Mouse (Mus musculus) embryo, embryonic 10.5 days (tissue): ENCODE results near the gene Gm11273.
A peak's percentile ranks its signal among the peaks of the same experiment; 100 is the strongest.
"Not testable (repeated sequence)": the region's sequence is repeated elsewhere in the genome, so short reads cannot be mapped to it uniquely, and the experiment has no call there.

Experiments used
- DNase-seq: peaks from one replicate; pipeline ENCODE4 v3.0.0-alpha.2; 2015; ENCODE audit warnings: low spot score

Gm11273 gene

DNA sequence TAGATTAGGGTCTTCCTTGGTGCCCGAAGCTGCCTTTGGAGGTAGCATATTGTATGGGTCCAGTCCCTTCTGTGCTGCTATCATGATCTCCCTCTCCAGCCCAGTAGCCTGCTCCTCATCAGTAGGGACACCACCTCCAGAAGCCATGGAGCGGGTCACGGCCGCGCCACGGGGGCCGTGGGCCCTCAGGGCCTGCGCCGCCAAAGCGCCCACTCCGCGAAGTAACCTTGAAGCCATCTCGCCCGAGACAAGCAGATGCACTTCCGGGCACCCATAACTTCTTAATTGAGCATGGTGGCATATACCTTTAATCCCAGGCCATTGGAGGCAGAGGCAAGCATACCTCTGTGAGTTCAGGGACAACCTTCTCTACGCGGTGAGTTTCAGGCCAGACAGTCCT lies at the start of gene Gm11273:
Gene Gm11273 (minus strand): TSS at position 237 of the 400 bp plus-strand sequence.
- not testable (repeated sequence) for DNase-seq

DNA sequence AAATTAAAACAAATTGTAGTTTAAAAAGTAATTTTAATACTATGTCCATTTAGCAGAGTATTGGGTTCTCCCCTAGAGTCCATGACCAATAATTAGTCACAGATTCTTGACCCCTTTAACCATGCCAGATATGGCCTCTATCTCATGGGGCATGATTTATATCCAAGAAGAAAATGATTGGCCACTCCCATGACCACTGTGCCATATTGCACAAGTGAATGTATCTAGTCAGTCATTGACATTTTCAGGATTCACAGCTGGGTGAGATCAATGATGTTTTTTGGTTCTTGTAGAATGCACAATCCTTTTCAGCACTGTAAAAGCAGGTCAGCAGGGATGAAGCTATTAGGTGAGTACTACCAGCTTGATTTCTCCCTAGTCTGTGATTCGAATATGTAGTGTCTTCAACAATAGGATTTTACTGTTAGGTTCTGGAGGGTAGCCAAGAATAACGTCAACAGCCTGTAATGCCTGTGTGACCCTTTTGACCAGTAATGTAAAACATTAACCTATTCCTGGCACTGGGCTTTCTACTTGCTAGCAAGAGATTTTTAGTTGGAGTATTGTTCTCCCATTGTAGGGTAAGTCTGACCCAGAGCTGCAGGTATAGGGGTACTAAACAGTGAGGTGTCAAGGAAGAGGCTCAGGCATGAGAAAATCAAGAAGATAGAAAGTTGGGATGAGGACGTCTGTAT lies 49.3 kb upstream of the Gm11273 start:
- no peak for DNase-seq

DNA sequence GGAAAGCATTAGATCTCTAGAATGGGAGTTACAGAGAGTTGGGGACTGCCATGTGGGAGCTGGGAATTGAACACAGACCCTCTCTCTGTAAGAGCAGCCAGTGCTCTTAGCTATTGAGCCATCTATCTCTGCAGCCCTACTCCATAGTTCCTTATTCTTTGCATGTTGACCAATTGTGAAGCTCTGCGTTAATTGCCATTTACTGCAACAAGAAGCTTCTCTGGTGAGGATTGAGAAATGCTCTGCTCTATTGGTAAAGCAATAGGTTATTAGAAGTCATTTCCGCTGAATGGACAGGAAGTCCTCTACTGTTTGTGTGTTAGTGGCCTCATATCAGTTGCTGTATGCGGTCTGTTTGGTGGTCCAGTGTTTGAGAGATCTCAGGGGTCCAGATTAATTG lies 48.3 kb upstream of the Gm11273 start:
- no peak for DNase-seq

DNA sequence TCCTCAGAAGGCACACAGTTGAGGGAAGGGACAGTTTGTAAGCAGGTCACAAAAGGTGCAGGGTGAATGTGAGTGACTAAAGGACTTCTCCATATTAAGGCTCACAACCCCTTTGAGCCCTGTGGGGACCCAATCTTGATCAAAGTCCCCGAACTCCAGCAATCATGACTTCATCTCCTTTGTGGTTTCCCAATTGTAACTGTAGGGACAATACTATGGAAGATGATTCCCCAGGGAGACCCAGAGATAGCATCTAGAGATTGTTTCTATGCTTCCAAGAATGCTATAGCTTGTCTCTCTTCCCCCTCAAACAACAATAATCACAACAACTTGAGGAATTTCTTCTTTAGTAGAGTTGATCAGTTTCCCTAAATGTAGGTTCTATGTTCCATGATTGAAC lies 41.5 kb upstream of the Gm11273 start, which contains the start of gene Olfr1366:
Gene Olfr1366 (minus strand): TSS at position 101 of the 400 bp plus-strand sequence.
- DNase-seq: no peak

DNA sequence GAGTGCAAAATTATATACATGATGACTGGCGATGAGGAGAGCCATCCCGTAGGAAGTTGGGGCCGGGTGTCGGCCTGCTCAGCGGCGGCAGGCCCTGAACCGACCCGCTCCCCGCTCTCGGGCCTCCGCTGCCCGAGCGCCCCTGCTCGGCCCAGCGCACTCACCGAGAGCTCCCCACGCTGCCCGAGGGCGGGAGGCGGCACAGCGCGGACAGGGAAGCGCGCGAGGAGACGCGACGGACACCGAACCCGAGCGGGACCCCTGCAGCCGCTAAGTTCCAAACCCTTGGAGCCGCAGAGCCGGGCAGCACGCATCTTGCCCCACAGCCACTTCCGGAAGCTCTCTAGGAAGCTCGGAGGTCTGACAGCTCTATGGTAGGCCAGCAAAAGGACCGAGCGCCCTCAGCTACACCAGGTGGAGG lies 29.6 kb upstream of the Gm11273 start, which contains the start of gene Zkscan8:
Gene Zkscan8 (minus strand): TSS at position 340 of the 421 bp plus-strand sequence.
- DNase-seq: peak; percentile 91

DNA sequence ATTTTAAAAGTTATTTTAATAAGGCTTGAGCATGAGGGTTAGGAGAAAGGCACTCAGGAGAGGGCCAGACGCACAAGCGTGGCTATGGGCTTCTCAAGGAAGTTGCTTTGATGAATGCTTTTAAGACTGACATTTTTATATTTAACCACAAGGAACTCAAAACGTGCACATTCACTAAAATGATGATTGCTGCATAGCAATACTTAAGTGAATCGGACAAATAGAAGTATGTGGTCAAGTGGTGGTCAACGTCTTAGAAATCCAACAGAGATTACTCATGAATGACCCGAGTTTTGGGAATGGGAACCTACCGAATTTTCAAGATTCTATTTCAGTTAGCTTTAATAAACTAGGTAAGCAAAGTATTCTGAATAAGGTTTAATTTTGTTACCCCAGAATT lies 28.9 kb upstream of the Gm11273 start:
- peak; percentile 34 for DNase-seq

DNA sequence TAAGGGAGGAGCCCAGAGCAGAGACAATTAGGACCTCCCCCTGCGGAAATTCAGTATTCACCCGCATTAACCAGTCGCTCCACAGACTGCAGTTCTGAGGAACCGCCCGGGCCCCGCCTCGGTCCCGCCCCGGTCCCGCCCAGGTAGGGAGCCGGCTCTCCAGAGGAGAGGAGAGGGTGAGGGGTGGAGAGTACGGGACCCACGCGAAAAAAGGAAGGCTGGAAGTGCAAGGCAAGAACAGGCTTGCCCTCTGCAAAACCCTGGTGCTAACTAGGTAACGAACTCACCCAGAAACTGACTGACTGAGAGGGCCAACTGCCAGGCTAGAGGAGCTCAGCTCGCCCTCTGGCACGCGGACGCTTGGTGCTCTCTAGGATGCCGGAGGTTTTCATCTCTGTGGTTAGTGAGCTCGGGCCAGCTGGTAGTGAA lies 5.0 kb upstream of the Gm11273 start:
- peak; percentile 91 for DNase-seq

DNA sequence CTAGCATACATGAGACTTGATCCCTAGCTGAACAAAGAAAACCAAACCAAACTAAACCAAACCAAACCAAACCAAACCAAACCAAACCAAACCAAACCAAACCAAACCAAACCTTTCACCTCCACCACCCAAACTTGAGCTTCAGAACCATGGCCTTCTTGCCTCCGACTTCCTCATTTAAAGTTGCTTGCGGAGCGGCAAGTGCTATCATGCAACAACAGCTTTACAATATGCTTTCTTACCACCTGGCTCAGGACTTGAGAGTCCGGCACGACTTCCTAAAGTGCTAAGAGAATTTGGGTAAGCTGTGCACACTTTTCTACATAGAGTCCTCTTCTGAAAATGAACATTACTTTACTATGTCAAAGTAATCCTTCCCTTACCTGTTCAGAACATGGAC lies 1.1 kb upstream of the Gm11273 start:
- no peak for DNase-seq

DNA sequence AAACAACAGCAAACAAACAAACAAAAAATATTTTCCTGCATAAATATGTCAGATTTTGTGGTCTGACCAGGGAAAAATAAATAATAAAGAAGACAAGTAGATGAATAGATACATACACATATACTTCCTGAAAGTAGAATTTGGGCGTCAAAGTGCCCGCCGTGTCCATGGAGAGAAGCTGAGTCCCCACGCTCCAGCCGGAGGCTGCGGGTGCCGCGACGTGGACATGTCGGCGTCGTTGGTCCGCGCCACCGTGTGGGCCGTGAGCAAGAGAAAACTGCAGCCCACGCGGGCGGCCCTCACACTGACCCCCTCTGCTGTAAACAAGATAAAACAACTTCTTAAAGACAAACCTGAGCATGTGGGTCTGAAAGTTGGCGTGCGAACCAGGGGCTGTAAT lies 6.1 kb downstream of the Gm11273 start, which contains the start of gene AK157302:
Gene AK157302 (plus strand): TSS at position 144 of the 400 bp plus-strand sequence.
- DNase-seq: no peak

DNA sequence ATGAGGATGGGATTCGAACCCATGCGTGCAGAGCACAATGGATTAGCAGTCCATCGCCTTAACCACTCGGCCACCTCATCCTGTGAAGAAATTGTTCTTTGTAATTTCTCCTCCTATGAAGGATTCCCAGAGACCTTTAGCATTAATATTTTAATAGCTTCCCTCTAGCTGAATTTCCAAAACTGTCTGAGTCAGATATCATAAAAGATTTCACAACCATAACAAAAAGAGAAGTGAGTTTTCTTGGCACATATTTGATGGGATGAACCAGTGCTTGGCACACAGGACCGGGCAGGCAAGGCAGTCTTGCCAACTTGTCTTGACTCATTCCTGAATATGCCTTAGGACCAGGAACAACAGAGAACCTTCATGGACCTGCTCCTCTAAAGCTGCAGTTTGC lies 8.4 kb downstream of the Gm11273 start:
- DNase-seq: no peak

DNA sequence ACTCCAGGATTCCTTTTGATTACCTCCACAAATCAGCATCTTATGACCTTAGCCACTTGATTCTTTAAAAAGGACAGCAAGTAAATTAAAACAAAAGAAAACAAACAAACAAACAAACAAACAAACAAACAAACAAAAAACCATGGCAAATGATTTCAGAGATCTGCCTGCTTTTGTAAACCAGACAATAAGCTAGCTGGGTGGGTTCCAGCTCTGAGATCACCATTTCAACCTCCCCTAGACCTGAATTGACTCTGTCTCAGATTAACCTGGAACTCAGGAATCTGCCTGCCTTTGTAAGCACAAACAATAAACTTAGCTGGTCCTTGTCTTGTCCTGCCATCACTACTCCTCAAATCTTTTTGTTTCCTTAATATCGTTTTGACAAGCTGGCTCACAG lies 14.3 kb downstream of the Gm11273 start:
- no peak for DNase-seq

DNA sequence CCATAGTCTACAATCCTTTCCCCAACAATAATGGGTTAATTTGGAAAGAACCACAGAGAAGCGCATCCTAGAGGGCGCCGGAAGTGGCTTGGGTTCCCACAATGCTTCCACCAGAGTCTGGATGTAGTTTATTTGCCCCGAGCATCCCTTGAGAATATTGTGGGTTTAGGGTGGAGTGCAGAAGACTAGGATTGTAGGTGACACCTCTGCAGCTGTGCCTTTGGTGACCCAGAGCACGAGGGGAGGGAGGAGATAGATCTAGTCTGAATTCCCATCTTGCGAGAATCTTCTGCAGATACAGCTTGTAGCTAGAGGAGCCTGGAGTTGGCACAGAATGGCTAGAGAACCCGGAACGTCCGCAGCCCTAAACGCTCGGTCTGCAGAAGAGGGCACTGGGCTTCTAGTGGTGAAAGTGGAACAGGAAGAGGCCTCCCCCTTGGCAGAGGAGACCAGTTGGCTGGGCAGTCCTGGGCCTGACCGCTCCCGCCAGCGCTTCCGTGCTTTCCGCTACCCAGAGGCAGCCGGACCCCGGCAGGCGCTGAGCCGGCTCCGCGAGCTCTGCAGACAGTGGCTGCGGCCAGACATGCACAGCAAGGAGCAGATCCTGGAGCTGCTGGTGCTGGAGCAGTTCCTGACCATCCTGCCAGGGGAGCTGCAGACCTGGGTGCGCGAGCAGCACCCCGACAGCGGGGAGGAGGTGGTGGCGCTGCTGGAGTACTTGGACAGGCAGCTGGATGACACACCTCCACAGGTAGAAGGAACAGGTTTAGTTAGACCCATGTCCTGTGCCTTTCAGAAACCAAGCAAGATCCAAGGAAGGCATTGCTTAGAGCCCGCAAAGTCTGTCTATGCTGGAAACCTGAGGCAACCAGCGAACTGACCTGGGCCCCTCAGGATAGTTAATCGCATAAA lies 22.2 kb downstream of the Gm11273 start, which contains the start of the genes Zkscan4 and Gm10065:
Gene Zkscan4 (plus strand): TSS at position 149 of the 912 bp plus-strand sequence.
Gene Gm10065 (minus strand): TSS at position 683 of the 912 bp plus-strand sequence.
- DNase-seq: peak; percentile 88

DNA sequence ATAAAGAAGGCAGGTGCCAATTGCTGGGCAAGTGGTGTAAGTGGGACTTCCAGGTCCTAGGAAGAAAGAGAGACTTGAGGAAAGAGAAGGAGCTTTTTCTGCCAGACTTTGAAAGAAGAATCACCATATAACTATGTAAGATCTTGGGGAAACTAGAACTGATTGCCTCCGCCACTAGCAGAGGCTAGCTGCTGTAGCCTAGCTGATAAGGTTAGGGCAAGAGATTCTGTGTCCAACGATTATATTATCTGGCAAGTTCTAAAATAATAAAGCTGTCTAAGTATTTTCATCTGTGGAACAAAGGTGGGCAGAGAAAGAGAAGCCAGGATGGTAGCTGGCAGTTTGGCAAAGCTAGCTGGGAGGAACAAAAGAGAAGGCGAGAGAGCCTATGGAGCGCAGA lies 28.8 kb downstream of the Gm11273 start:
- DNase-seq: no peak

DNA sequence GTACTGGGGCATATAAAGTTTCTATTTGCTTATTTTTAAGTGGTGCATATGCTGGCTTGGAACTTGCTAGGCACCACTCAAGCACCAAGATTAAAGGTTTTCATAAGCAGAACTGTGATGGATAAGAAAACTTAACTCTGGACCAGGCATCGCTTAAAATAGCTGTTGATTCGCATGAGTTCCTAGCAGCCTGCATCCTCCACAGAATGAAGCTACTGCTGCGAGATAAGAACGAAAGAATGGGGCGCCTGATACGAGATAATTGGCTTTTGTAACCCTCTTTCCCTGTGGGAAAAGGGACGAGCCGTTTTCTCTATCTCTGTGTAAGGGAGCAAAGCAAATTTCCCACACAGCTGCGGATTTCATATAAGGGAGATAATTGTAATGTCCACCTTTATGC lies 32.1 kb downstream of the Gm11273 start:
- DNase-seq: no peak

DNA sequence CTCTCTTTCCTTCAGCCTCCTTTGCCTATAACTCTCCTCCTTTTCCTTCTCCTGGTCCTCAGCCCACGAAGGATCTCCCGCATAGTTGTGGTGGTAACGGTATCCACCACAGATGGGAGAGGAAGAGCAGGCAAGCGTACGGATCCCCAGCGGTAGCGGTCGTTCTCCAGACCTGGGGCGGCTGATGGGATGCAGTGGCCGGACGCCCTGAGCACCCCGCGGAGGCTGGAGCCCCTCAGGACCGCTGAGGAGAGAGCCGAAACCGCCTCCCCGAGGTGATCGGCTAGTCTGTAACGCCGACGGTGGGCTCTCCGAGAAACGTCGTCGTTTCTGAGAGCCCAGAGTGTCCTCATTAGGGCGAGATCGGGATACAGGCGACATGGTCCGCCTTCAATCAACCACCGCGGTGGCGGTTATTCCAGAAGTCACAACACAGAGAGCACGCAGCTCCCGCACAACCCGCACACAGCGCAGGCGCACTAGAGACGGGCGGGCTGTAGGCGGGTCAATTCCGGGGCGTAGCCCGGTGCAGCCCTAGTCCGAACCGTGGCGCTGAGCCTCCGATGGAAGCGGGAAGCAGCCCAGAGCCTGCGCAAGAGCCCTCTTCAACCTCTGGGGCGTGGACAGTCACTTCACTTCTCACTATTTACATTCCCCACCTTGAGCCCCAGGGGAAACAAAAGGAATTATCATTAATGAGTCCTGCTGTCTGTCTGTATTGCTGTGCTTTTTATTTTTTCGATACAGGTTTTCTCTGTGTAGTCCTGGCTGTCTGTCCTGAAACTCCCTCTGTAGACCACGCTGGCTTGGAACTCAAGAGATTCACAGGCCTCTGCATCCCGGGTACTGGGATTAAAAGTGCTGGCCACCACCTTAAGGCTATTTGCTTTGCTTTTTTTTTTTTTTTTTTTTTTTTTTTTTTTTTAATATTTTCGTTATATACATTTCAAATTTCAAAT lies 32.9 kb downstream of the Gm11273 start, which contains the start of gene Nkapl:
Gene Nkapl (minus strand): TSS at position 449 of the 959 bp plus-strand sequence.
- DNase-seq: peak; percentile 93

DNA sequence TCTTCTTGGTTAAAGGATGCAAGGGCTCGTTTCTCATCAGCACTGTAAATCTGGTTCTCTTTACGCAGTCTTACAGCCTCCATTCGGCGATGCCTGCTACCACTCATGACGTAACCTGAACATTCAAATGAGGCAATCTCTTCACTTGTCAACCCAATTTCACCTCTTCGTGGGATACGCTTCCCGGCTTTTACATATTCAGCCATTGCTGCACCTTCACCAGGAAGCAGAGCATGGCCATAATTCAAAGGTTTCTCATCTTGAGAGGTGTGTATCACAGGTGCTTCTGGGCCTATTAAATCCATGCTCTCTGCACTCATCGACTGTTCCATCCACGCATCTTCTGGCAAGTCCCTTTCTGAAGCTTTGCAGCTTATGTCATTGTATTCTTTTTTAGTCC lies 33.9 kb downstream of the Gm11273 start:
- no peak for DNase-seq

DNA sequence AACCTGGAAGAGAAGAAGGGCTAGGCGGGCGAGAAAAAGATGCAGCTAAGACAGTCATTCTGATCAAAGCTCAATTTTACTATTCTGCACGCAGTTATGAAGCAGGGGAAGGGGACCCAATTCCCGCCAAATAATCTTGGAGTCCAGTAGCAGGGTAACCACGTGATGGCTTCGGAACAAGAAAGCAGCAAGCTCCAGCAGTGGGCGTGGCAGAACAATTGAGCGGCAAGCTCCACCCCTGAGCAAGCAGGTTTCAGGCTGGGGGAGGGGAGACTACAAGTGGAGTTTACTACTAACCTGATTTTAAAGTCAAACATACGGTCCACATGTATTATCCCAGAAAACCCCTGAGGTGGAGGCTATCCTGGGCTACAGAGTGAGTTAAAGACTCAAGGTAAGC lies 38.7 kb downstream of the Gm11273 start:
- DNase-seq: not testable (repeated sequence)

DNA sequence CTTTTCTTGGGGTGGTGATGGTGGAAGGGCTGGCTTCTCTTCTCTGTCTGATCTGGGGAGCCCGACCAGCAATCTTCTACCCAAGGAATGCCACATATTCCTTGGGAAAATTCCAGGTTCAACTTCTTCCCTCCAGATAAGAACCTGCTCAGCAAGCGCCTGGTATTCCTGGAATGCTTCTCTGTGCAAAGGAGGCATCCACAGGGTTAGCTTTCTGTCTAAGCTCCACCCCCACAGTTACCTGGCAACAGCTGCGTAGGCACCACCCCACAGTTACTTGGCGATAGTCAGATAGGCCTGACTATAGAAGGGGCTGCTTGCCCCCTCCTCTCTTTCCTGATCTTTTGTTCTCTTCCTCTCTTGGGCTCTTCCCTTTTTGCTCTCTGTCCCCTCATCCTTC lies 44.9 kb downstream of the Gm11273 start:
- no peak for DNase-seq

DNA sequence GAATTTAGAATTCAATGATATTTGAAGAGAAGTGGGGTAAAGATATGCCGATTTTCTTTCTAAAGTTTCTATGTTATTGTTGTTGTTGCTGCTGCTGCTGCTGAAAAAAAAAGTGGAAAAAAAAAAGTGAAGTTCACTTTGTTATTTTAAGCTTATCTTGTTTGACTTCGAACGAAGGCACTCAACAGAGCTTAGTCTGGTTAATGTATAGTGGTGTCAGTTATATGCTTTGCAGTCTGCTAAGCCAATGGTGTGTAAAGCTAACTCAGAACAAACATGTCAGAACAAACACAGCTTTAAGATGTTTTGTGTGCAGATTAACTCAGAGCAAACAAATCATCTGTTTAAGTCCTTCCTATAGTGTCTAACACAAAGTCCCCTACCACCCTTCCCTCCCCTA lies 47.1 kb downstream of the Gm11273 start:
- DNase-seq: no peak

DNA sequence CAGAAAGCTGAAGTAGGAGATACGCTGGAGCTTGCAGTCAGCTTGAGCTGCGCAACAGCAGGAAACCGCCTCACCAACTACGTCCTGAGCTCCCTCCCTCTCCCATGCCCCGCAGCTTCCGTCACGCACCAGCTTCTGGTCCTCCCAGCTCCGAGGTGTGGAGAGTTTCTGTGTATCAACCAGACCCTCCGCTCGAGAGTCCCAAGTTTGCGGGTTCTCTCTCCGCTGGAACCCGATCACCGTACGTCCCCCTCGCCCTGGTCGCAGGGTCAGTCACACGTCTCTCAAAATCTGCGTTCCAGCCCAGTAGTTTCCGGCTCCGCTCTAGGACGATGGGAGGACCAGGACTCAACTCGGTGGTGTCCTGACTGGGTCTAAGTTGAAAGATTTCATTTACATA lies 47.8 kb downstream of the Gm11273 start, which contains the start of gene Zscan26:
Gene Zscan26 (minus strand): TSS at position 282 of the 400 bp plus-strand sequence.
- DNase-seq: peak; percentile 95

DNA sequence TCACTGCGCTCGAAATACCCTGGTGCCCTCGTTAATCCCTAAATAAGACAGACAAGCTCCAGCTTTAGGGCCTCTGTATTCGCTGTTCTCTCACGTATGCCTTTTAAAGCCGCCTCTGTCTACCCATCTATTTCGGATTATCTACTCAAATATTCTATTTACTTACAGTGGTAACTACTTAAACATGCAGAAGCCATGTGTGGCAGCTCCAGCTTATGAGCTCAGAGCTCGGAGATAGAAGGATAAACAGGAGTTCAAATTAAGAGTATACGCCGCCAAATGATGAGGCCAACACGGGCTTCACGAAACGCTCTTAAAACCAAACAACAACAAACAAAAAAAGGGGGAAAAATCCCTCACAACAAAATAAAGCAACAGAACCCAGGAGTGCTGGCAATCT lies 48.2 kb downstream of the Gm11273 start:
- no peak for DNase-seq
